Mouse (Mus musculus) embryonic facial prominence, embryonic 15.5 days (tissue): Measurements from ENCODE around the gene D630003M21Rik. TPM values are rescaled to one million over a fixed set of nuclear protein-coding genes. Genes with fewer than 3 reads are reported as not detected.

Source experiments
- ATAC-seq: fragments of 200-750 bp; cut with Nextera tagmentation; 2 replicates; pipeline ENCODE4 v1.8.0; 2017; ENCODE audit warnings: low read depth, moderate TSS enrichment; ENCODE audit not compliant: insufficient number of reproducible peaks, low FRiP score, low TSS enrichment
- H3K27ac ChIP-seq: fragments of 300-500 bp; sonication (generic); replicated peaks from 2 replicates; pipeline ENCODE4 v1.5.1; 2015; ENCODE audit warnings: mild to moderate bottlenecking, inconsistent platforms
- H3K27me3 ChIP-seq: fragments of 300-500 bp; sonication (generic); 2 replicates; pipeline ENCODE4 v1.6.1; 2015; ENCODE audit warnings: inconsistent platforms
- H3K36me3 ChIP-seq: fragments of 300-500 bp; sonication (generic); 2 replicates; pipeline ENCODE4 v1.6.1; 2015; ENCODE audit warnings: mild to moderate bottlenecking, inconsistent platforms
- H3K4me1 ChIP-seq: fragments of 300-500 bp; sonication (generic); 2 replicates; pipeline ENCODE4 v1.6.1; 2015; ENCODE audit warnings: inconsistent platforms
- H3K4me2 ChIP-seq: fragments of 300-500 bp; sonication (generic); replicated peaks from 2 replicates; pipeline ENCODE4 v1.6.1; 2015; ENCODE audit warnings: mild to moderate bottlenecking, inconsistent platforms
- H3K4me3 ChIP-seq: fragments of 300-500 bp; sonication (generic); replicated peaks from 2 replicates; pipeline ENCODE4 v1.5.1; 2015; ENCODE audit warnings: mild to moderate bottlenecking, inconsistent platforms
- H3K9ac ChIP-seq: fragments of 300-500 bp; sonication (generic); 2 replicates; pipeline ENCODE4 v1.6.1; 2015; ENCODE audit warnings: inconsistent platforms
- H3K9me3 ChIP-seq: fragments of 300-500 bp; sonication (generic); replicated peaks from 2 replicates; pipeline ENCODE4 v1.6.1; 2016; ENCODE audit warnings: inconsistent platforms
- WGBS: fragments of 180-500 bp; shearing (Covaris S2); methylation state at CpG from one replicate; pipeline ENCODE4 v1.1.7; 2015; 5-methylcytosine and 5-hydroxymethylcytosine counted together
- polyA plus RNA-seq: library from polyadenylated mRNA; unstranded; fragments of >200 nt; fragmentation: Nextera tagmentation; extraction: Ambion mirVana; gene quantifications from 2 replicates; pipeline ENCODE4 v1.2.1, GENCODE M21; 2015

D630003M21Rik gene
- polyA plus RNA-seq, 1 experiment from 2014 or later: 6.0 TPM

- H3K9me3 ChIP-seq: no peaks in the 10 kb centered on the region
- H3K27ac ChIP-seq: no peak overlapping the region
- H3K27me3 ChIP-seq: peaks cover 2% of the 10 kb centered on the region
- no peak for ATAC-seq
- no peak overlapping the region for H3K4me2 ChIP-seq
- no peaks in the 10 kb centered on the region for H3K36me3 ChIP-seq
- peaks cover 26% of the 10 kb centered on the region for H3K4me1 ChIP-seq
- no peak overlapping the region for H3K4me3 ChIP-seq
- no peak overlapping the region for H3K9ac ChIP-seq
- 97% methylated on average over 3 of the region's 3 CpGs for WGBS
Measured at GRCm38 (mm10) chr2:158151077-158151476, 77.9 kb downstream of the D630003M21Rik start.

DNA sequence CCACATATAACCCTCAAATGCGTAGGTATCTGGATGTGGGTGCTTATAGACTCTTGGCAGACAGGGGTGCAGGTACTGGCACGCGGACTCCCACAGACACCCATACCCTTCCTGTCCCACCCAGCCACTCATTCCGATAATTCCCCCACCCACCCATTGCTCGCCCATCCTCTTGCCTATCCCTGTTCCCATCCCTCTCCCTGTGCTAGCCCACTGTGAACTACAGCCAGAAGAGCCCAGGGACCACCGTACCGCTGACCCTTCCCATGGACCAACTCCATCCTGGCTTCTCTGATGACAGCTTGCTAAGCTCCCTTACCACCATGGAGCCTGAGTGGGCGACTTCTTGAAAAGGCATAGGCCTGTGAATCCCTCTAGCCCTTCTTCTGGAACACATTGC is 82.1 kb downstream of the D630003M21Rik start:
- Histone ChIP-seq H3K4me1 (peaks cover 20% of the 10 kb centered on the region), H3K9ac (no peak overlapping the region), H3K36me3 (no peaks in the 10 kb centered on the region), H3K9me3 (no peaks in the 10 kb centered on the region), H3K4me2 (no peak overlapping the region), H3K4me3 (no peak overlapping the region), H3K27ac (no peak overlapping the region), H3K27me3 (peaks cover 9% of the 10 kb centered on the region)
- 88% methylated on average over 8 of the region's 8 CpGs for WGBS
- no peak for ATAC-seq

DNA sequence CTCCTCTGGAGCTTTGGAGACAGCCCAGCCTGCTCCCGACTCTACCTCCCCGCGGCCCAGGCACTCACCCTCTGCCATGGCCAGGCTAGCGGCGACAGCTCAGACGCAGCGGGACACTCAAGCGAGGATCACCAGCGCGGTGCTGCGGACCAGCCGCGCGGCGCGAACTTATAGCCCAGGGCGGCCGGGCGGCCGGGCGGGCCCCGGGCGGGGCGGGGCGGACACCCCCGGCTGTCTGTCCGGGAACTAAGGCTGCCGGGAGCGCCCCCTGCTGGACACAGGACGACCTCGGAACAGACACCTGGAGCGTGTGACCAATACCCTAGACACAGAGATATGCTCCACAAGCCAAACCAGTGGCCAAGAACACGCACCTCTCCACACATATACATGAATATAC is 82.8 kb downstream of the D630003M21Rik start, which contains the start of gene Tgm2:
Gene Tgm2, minus strand, starts transcription at position 214 of the 400 bp plus-strand sequence.
- ATAC-seq: peak; percentile 69; the same call in 1 of the 2 replicates
- H3K4me2 ChIP-seq: peak within 1 kb of the TSS; percentile 66
- peaks cover 25% of the 10 kb centered on the region for H3K4me1 ChIP-seq
- H3K27me3 ChIP-seq: peaks cover 9% of the 10 kb centered on the region
- peak within 1 kb of the TSS; percentile 18 for H3K9ac ChIP-seq
- no peak within 1 kb of the TSS for H3K27ac ChIP-seq
- peak within 1 kb of the TSS; percentile 44 for H3K4me3 ChIP-seq
- H3K36me3 ChIP-seq: no peaks in the 10 kb centered on the region
- no peaks in the 10 kb centered on the region for H3K9me3 ChIP-seq
- under 1% methylated on average over 33 of the region's 33 CpGs for WGBS

GRCm38 (mm10) chr2:158145528-158146065 is 83.4 kb downstream of the D630003M21Rik start:
- Histone ChIP-seq H3K4me2 (peak overlapping the region; percentile 66), H3K9ac (no peak overlapping the region), H3K4me1 (peaks cover 31% of the 10 kb centered on the region), H3K36me3 (no peaks in the 10 kb centered on the region), H3K27me3 (peaks cover 9% of the 10 kb centered on the region), H3K9me3 (no peaks in the 10 kb centered on the region), H3K27ac (no peak overlapping the region), H3K4me3 (peak overlapping the region; percentile 44)
- WGBS: 68% methylated on average over 5 of the region's 5 CpGs
- ATAC-seq: no peak

DNA sequence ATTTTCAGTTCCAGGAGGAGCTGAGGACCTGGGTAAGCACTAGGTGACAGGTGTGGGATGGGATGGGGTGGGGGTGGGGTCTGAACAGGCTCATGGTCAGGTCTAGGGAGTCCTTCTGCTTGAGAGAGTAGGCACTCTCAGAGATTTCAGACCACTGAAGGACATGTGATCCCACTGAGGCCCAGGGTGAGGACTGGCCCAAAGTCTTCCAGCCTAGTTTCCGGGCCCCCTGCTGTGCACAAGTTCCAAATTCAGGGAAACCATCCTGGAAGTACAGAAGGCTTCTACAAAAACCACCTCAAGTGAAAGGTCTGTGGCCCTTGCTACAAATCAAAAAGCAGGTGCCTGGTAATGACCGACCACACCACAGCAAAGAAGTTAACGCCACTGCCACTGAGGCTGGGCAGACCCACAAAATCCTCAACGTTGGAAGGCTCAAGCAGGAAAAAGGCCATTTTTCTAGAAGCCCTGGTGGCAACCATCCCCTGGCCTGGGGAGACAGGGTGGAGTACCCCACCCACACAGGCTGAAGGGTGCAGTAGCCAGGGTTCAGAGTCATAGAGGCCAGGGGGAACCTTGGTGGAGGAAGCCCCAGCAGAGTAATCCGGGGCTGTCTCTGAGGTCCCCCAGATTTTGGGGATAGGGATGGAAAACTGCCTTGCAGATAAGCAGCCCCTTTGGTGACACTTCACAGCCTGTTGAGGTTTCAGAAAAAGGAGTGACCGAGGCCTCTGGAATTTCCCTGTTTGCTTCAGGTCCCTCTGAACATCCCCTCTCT is 84.1 kb downstream of the D630003M21Rik start:
- no peak overlapping the region for H3K27ac ChIP-seq
- H3K9ac ChIP-seq: no peak overlapping the region
- H3K4me3 ChIP-seq: peak overlapping the region; percentile 44; the same call in 1 of the 2 replicates
- H3K4me2 ChIP-seq: 0 out of 2 replicates have a peak overlapping the region, but pooled peaks have one; percentile 66
- no peaks in the 10 kb centered on the region for H3K9me3 ChIP-seq
- WGBS: 83% methylated on average over 6 of the region's 6 CpGs
- H3K4me1 ChIP-seq: peaks cover 37% of the 10 kb centered on the region
- ATAC-seq: no peak
- peaks cover 9% of the 10 kb centered on the region for H3K27me3 ChIP-seq
- no peaks in the 10 kb centered on the region for H3K36me3 ChIP-seq

DNA sequence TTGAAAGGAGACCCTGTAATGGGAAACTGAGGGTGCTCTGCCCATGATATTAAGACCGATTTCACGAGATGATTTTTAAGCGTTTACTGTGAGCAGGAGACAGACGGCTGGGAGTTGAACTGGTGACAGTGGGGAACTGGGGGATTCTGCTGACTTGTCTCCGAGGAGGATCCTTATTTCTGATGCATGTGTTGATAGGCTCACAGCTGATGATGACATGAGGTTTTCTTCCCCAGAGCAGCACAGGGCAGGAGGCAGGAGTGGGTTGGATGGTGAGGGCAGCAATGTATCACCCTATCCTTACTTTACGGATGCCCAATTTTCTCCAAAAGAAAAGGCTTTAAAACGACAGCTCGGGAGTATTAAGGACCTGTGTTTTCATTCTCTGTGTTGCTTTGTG is 84.8 kb downstream of the D630003M21Rik start:
- 50% methylated on average over 8 of the region's 8 CpGs for WGBS
- no peak overlapping the region for H3K9ac ChIP-seq
- no peaks in the 10 kb centered on the region for H3K36me3 ChIP-seq
- H3K4me1 ChIP-seq: peaks cover 44% of the 10 kb centered on the region
- H3K4me2 ChIP-seq: no peak overlapping the region
- no peaks in the 10 kb centered on the region for H3K9me3 ChIP-seq
- no peak for ATAC-seq
- H3K27ac ChIP-seq: no peak overlapping the region
- H3K27me3 ChIP-seq: peaks cover 9% of the 10 kb centered on the region
- H3K4me3 ChIP-seq: no peak overlapping the region

DNA sequence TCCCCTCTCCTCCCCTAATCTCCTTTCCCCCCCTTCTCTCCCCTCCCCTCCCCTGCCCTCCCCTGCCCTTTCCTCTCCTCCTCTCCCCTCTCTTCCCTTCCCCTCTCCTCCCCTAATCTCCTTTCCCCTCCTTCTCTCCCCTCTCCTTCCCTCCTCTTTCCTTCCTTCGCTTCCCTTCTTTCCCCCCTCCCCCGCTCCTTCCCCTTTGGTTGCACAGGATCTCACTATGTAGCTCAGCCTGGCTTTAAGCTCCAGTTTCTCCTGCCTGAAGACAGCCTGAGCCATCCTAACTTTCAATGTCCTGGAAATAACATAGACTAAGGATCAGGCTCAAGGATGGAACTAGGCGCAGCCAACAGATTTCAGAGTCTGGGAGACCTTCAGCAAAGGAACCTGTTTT is 85.2 kb downstream of the D630003M21Rik start:
- Histone ChIP-seq H3K9me3 (no peaks in the 10 kb centered on the region), H3K27ac (no peak overlapping the region), H3K36me3 (no peaks in the 10 kb centered on the region), H3K4me3 (no peak overlapping the region), H3K9ac (no peak overlapping the region), H3K4me1 (peaks cover 48% of the 10 kb centered on the region), H3K27me3 (peaks cover 9% of the 10 kb centered on the region), H3K4me2 (no peak overlapping the region)
- ATAC-seq: no peak
- WGBS: 65% methylated on average over 3 of the region's 3 CpGs

DNA sequence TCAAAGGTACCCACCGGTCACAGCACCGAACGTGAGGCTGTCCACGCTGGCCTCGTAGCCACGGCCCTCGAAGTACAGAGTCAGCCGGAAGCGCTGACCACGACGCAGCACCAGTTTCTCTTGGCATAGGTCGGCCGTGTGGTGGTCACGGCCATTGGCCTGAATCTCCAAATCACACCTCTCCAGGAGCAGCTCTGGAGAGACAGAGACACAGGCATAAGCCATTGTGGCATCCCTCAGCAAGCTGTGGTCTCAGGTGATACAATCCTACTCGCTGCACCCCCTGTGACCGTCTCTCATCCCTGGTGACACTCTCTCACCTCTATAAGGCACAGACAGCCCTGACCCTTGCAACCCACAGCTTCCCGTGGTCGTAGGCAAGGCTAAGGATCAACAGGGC is 86.0 kb downstream of the D630003M21Rik start:
- H3K4me3 ChIP-seq: no peak overlapping the region
- H3K27me3 ChIP-seq: peaks cover 9% of the 10 kb centered on the region

GRCm38 (mm10) chr2:158141690-158142440 is 87.2 kb downstream of the D630003M21Rik start:
- no peak overlapping the region for H3K9ac ChIP-seq
- 78% methylated on average over 7 of the region's 7 CpGs for WGBS
- no peak overlapping the region for H3K4me2 ChIP-seq
- no peak overlapping the region for H3K4me3 ChIP-seq
- no peaks in the 10 kb centered on the region for H3K36me3 ChIP-seq
- no peak for ATAC-seq
- H3K27ac ChIP-seq: no peak overlapping the region
- no peaks in the 10 kb centered on the region for H3K9me3 ChIP-seq
- peaks cover 55% of the 10 kb centered on the region for H3K4me1 ChIP-seq
- H3K27me3 ChIP-seq: peaks cover 9% of the 10 kb centered on the region; the same call in 1 of the 2 replicates

More for the DNA sequence above, 86.0 kb downstream of the D630003M21Rik start:
- no peak overlapping the region for H3K9ac ChIP-seq
- no peak overlapping the region for H3K4me2 ChIP-seq
- H3K36me3 ChIP-seq: no peaks in the 10 kb centered on the region
- 83% methylated on average over 18 of the region's 18 CpGs for WGBS
- no peaks in the 10 kb centered on the region for H3K9me3 ChIP-seq
- no peak overlapping the region for H3K27ac ChIP-seq
- no peak for ATAC-seq
- peaks cover 55% of the 10 kb centered on the region for H3K4me1 ChIP-seq

GRCm38 (mm10) chr2:158141271-158141670 is 87.8 kb downstream of the D630003M21Rik start:
- 79% methylated on average over 7 of the region's 7 CpGs for WGBS
- Histone ChIP-seq H3K9ac (no peak overlapping the region), H3K9me3 (no peaks in the 10 kb centered on the region), H3K4me3 (no peak overlapping the region), H3K4me2 (no peak overlapping the region), H3K36me3 (no peaks in the 10 kb centered on the region), H3K27me3 (peaks cover 9% of the 10 kb centered on the region; the same call in 1 of the 2 replicates), H3K27ac (no peak overlapping the region; the same call in 1 of the 2 replicates), H3K4me1 (peaks cover 56% of the 10 kb centered on the region)
- no peak for ATAC-seq

DNA sequence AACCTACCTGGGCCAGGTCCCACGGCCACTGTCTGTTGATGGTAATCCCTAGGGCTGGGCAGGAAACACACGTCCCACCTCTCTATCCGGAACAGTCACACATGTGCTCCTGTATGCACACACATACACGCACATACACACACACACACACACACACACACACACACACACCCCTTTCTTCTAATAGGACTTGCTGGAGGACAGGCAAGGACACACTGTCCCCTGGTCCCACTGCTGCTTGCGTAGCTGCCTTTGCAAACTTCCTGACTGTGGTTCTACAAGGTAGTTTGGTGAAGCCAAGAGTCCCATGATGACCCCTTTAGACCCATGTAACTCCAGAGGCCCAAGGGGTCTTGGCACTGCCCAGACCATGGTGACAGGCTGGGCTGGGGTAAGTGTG is 88.4 kb downstream of the D630003M21Rik start:
- H3K36me3 ChIP-seq: no peaks in the 10 kb centered on the region
- no peak overlapping the region for H3K4me3 ChIP-seq
- no peak overlapping the region for H3K9ac ChIP-seq
- WGBS: 77% methylated on average over 5 of the region's 5 CpGs
- peak overlapping the region; percentile 88 for H3K27ac ChIP-seq
- ATAC-seq: no peak
- peaks cover 55% of the 10 kb centered on the region for H3K4me1 ChIP-seq
- H3K27me3 ChIP-seq: 0 out of 2 replicates have a peak, but pooled peaks cover 4% of the 10 kb centered on the region
- no peaks in the 10 kb centered on the region for H3K9me3 ChIP-seq
- no peak overlapping the region for H3K4me2 ChIP-seq
